Mouse (Mus musculus): ENCODE data around the gene Pygb.

DNA sequence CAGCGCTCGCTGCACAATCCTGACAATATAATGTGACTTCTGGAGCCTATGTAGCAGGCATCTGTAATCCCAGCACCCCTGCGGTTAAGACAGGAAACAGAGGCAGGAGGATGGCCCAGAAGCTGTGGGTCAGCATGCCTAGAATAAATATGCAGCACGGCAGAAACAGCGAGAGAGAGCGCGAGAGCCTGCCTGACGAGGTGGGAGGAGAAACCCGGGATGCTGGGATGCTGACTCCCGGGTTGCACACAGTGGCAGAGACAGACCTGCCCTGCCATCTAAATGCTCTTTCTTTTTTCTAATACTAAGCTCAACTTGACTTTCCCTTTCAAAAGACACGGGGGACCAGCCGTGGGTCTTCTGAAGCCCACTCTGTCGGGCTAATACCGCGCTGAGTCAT is 50.4 kb downstream of the Pygb start:
- TF ChIP-seq CTCF (IDR thresholded peaks at IDR 0.05) = no peak
- TF ChIP-seq POLR2A (IDR thresholded peaks at IDR 0.05; ENCODE audit: insufficient read depth, low read depth, low read length) = no peak
- no peak for TF ChIP-seq EP300 (IDR thresholded peaks at IDR 0.05; ENCODE audit: insufficient read depth, low read depth, low read length)

Data from heart, adult 2 months (tissue).